Mouse (Mus musculus) left cerebral cortex, adult 18-20 months (tissue): ENCODE data around the gene Rnf157. TPM values are rescaled to one million over a fixed set of nuclear protein-coding genes. Genes with fewer than 3 reads are reported as not detected.
A peak's percentile ranks its signal among the peaks of the same experiment; 100 is the strongest.

Experiments
- DNase-seq, 2 experiments: peaks; one replicate each; pipeline ENCODE4 v3.0.0; 2021 to 2022; ENCODE audit warnings: low spot score in 2 of 2, mixed read lengths in 1 of 2
- total RNA-seq, 2 experiments: library from RNA; stranded (reverse); gene quantifications; 2 replicates each; pipeline ENCODE4 v1.2.3; 2021

Gene Rnf157
- total RNA-seq, 2 experiments from 2014 or later: 256 to 274 TPM

DNA sequence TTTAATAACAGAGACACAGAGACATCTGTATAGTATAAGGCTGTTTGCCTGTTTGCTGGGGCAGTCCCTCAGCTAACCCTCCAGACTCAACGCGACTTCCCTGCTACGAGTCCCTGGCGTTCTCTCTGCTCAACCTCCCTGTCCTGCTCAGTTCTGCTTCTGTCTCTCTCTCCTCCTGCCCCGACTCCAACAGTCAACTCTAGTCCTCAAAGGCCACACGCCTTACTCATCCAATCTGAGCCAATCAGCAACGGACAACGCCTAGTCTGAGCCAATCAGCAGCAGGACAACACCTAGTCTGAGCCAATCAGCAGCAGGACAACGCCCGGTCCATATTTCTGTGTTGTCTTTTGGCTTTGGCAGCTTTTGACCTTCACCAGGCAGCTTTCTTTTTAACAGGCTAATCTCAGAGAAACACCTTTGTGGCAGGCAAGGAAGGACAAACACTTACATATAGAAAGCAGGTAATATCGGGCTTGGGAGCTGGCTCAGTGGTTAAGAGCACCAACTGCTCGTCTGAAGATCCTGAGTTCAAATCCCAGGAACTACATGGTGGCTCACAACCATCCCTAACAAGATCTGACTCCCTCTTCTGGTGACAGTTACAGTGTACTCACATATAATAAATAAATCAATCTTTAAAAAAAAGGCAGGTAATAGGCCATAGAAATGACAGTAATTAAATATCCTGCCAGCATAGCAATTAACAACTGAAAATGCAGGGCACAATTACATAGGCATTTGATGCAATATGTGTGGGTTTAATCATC lies 104.9 kb downstream of the Rnf157 start:
- DNase-seq: no peak

DNA sequence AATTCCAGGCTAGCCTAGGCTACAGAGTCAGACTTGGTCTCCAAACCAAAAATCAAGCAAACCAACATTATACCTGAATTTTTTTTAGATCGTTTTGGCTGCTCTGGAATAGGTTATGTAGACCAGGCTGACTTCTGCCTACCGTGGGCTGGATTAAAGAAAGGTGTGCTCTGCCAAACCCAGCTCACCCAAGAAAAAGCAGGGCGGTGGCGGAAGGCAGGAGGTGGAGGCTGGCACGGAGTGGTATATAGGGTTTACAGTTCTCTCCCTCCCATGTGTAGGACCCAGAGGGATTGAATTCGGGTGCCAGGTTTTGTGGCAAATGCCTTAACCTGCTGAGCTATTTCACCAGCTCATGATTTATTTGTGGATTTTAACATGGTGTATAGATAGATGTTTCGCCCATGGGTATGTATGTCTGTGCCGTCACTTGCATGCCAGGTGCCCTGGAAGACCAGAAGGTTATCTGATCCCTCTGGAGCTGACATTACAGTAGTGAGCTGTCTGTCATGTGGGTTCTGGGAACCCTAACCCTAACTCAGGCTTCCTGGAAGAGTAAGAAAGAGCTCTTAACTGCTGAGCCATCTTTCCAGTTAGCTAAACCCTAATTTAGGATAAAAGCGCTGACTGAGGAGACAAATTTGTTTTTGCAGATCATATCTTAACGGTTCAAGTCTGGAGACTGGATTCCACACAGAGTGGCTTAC lies 105.7 kb downstream of the Rnf157 start, which contains the start of gene Exoc7:
Exoc7 (minus strand) TSS at position 215 of the 707 bp plus-strand sequence.
- DNase-seq: no peak

DNA sequence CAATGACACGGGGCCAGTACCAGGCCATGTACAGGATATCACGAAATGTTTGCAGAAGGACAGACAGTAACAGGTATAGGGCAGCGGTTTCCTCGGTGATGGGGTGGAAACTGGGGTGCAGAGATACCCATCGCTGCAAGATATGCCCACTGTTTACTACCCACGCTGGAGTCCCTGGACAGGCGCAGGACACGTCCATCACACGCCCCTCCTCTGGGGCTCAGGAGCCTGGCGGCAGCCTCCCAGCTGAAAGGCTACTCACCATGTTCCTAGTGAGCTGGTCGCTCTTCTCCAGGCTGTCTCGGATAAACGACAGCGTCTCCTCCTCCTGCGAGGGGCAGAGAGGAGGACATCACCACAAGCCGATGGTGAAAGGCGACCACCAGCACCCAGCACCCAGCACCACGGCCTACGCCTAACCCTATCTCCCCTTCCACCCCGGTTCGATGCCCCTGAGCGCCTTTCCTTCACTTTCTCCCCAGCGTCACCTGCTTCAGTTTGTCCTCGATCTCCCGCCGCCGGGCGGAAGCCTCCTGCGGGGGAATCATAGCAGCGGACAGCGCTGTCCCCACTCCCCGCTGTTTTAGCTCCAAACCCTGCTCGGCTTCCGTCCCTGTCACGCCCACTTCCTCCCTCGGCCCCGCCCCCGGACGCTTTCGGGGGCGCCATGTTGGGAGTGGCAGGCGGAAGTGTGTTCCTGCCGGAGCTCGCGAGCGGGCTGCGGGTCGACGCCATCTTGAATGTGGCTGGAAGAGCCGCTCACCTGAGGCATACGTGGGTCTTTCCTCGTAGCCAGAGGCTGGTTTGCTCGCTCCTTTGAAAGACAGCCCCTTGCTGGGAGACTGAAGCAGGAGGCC lies 106.5 kb downstream of the Rnf157 start:
- peak; percentile 91 to 96 for DNase-seq

DNA sequence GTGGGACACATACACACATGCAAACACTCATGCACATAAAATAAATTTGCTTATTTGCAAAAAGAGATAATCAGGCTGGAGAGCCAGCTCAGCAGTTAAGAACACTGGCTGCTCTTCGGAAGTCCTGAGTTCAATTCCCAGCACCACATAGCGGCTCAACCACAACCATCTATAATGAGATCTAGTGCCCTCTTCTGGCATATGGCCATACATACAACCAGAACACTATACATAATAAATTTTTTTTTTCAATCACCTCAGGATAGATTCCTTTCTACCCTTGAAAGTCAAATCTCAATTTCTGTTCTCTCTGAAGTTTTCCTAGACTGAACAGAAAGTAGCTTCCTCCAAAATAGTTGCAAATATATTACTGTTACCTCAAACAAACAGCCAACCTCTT lies 107.4 kb downstream of the Rnf157 start:
- no peak for DNase-seq

DNA sequence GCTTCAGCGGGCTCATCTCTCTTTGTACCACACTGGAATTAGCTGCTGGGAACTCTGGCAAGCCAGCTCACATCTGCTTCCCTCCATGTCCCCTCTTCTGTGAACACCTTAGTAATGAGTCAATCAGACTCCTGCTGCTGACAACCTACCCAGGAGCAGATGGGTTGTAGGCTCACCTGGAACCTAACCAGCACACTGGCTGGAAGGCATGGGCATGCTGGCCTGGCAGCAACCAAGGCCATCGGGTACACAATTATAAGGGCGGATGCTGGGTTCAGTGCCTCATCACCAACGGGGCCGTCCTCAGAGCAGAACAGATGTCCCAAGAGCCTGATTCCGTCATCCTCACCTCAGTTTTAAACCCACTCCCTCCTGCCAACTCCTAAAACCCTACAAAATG lies 114.2 kb downstream of the Rnf157 start:
- DNase-seq: no peak

DNA sequence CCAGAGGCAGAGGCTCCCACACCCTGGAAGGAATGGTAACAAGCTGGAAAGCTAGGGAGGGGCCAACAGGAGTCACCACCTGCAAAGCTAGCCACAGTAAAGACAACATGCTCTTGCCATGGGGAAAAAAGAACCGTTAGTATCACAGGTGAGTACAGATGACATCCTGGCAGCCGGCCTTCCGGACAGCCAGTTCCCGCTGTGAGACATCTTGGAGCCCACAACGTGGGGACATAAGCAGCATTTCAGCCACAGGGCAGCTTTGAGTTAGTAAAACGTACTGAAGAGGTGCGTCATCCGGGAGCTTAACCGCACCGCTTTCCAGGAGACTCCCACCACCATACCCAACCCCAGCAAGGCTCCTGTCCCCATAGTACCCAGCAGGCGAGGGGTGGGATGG lies 114.6 kb downstream of the Rnf157 start:
- no peak for DNase-seq

DNA sequence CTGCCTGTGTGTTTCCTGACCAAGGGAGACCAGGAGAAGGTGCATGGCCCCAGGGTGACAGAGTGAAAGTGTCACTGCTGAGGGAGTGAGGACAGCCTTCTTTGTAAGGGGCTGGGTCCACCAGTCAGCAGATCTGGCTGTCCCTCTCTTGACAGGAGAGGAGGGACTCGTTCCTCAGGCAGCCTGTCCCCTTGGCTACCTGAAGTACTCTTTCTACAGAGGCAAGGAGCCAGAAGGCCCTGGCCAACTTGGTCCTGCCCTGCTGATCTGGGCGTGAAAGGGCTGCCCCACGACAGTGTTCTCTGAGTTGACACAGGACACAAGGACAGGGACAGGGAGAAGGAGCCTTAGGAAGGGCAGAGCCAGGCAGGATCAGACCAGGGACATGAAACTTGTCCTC lies 115.8 kb downstream of the Rnf157 start:
- DNase-seq: no peak

DNA sequence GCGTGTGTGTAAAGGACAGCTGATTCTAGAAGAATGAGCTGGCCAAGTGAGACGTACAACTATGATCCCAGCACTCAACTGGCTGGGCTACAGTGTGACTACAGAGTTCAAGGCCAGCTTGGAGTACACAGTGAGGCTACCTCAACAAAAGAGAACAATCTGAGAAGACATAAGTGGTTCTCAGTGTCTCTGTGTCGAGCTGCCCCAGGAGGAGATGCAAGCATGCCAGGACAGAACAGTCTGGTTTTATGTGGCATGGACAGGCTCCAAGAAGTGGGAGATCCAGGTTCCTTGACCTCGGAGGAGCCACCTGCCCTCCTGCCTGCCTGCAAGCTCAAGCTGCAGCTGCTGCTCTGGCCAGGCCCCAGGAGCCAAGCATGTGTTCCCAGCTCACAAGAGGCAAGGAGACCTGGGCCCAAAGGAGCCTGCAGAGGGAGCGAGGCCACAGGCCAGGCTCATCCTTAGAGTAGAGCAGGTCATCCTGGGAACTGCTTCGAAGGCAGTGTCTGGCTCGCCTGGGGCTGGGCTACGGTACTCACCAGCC lies 116.6 kb downstream of the Rnf157 start:
- no peak for DNase-seq

DNA sequence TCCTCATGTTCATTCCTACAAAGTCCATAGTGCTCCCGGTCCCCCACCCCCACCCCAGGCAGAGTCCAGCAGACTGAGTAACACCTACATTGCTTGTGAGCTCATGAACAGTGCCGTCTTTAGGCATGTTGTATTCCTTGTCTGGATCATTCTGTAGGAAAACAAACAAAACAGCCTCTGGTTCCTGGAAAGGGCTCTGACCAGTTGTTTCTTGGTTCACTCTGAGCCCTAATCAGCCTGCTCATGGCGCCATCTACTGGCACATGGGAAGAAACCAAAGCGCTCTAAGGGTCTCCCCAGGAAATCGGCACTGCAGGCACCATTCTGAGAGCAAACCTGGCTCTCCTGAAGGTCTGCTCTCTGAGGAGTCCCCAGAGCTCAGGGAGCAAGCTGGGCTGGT lies 118.5 kb downstream of the Rnf157 start:
- peak; percentile 25 to 48 for DNase-seq

DNA sequence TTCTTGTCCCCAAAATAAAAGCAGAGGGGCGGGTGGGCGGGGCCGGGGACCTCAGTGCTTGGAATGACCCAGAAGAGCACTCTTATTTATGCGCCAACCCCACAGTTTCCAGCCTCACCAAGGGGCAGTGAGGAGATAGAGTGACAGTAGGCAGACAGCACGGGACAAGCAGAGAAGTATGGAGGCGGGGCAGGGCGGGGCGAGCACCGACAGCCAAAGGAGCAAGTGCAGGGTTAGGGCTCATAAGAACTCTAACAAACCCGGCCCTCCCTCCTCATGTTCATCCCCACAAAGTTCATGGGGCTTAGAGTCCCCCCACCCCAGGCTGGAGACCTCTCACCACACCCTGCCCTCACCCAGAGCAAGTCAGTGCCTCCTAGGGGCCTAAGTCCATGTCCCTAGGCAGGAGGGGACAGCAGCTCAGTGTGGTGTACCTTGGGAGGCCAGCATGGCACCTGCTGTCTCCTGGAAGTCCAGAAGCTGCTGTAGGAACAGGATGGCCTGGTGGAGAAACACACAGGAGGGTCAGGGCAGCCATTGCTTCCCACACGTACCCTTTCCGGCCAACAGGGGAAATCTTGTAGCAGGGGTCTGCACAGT lies 119.2 kb downstream of the Rnf157 start:
- DNase-seq: no peak

DNA sequence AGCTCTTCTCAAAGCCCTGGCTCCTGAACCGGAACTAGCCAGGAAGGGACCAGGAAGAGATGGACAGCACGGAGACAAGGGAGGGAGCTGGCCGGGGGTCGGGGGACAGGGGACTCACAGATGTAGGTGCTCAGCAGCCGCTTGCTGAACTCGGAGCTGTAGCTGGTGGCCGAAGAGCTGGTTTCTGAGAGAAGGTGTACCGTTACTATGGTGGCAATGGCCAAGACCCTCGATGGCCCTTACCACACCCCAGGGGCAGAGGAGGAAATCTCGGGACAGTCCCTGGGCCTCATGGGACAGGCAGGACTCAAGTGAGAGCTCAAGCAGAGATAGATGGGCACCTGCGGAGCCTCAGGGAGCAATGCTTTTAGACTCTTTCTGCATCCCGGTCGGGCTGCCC lies 120.4 kb downstream of the Rnf157 start:
- DNase-seq: no peak

DNA sequence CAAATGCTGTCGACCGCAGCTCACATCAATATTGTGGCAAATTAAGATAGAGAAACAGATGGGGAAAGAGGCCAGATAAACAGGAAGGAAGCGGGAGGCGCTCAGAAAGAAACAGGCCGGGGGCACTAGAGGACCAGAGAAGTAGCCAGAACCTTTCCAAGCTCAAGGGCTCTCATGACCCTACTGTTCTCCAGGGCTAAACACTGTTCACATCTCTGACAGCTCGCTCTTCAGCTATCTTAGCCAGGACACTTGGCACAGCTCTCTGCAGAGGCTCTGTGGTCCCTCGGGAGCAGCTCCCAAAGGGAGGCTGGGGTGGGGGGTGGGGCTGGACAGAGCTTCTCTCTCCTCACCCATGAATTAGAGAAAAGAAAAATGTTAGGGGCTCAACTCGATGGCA lies 122.3 kb downstream of the Rnf157 start:
- DNase-seq: no peak

DNA sequence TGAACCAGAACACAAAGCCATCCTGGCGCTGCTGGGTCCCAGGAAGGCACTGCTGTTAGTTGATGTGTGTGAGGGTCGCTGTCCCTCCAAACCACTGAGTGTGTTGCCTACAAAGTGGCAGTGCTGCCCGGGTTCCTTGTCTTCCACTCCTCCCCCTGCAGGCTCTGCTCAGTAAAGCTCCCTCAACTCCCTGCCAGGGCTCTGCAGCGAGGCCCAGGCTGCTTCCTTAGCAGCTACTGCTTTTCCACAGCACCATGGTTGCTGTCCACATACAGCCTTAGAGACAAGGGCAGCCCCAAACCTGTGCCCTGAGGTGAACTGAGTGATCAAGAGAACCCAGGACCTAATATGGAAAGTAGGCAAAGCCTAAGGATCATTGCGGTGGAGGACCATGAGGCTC lies 125.5 kb downstream of the Rnf157 start:
- no peak for DNase-seq

Other genes starting within 250 kb of the Rnf157 start
- gene Fbf1, start 244.9 kb downstream of the Rnf157 start, total RNA-seq: 10 to 100 TPM; 75.9 to 81.3 TPM
- gene Ten1, start 214.2 kb downstream of the Rnf157 start, total RNA-seq: 10 to 100 TPM; 37.8 to 39.5 TPM
- 100 to 1,000 TPM; 115 to 123 TPM for gene Acox1, start 214.0 kb downstream of the Rnf157 start, total RNA-seq
- 1 to 10 TPM; 1.8 to 1.9 TPM for gene Evpl, start 175.0 kb downstream of the Rnf157 start, total RNA-seq
- gene Srp68, start 138.8 kb downstream of the Rnf157 start, total RNA-seq: 10 to 100 TPM; 76.5 to 78.4 TPM
- not detected for gene Galr2, start 132.1 kb downstream of the Rnf157 start, total RNA-seq
- gene Exoc7, start 105.8 kb downstream of the Rnf157 start, total RNA-seq: 100 to 1,000 TPM in 1 of 2 experiments, 10 to 100 TPM in 1; 91.1 to 103 TPM
- gene Foxj1, start 77.6 kb downstream of the Rnf157 start, total RNA-seq: 1 to 10 TPM; 3.8 to 3.9 TPM
- 10 to 100 TPM; 27.5 to 32.6 TPM for gene Ubald2, start 21.1 kb upstream of the Rnf157 start, total RNA-seq
- under 1 TPM in 1 of 2 experiments, not detected in 1; 0.05 TPM for gene Qrich2, start 53.2 kb upstream of the Rnf157 start, total RNA-seq
- 10 to 100 TPM; 82.7 to 89.4 TPM for gene Prpsap1, start 81.2 kb upstream of the Rnf157 start, total RNA-seq
- gene Sphk1, start 117.9 kb upstream of the Rnf157 start, total RNA-seq: 1 to 10 TPM; 7.9 to 9.9 TPM
- 100 to 1,000 TPM; 123 TPM for gene Ube2o, start 168.4 kb upstream of the Rnf157 start, total RNA-seq
- gene Aanat, start 173.4 kb upstream of the Rnf157 start, total RNA-seq: 1 to 10 TPM in 1 of 2 experiments, under 1 TPM in 1; 0.56 to 1.4 TPM
- gene Rhbdf2, start 214.0 kb upstream of the Rnf157 start, total RNA-seq: 1 to 10 TPM; 1.6 to 1.9 TPM
- 1 to 10 TPM; 3.7 to 7.9 TPM for gene Prcd, start 240.5 kb upstream of the Rnf157 start, total RNA-seq
- 10 to 100 TPM; 48.6 to 55.9 TPM for gene Cygb, start 241.3 kb upstream of the Rnf157 start, total RNA-seq